Mouse (Mus musculus): ENCODE results near the gene Pi4kb. TPM values are rescaled to one million over a fixed set of nuclear protein-coding genes. Genes with fewer than 3 reads are reported as not detected.
"Not testable (repeated sequence)": the region's sequence is repeated elsewhere in the genome, so short reads cannot be mapped to it uniquely, and the experiment has no call there.

The Pi4kb gene
- total and polyA plus RNA-seq, 3 experiments, result 24.0 to 39.2 (median 30.7) TPM

- no peak overlapping the region for H3K9ac ChIP-seq (ENCODE audit: insufficient read depth, low read depth)
- peaks cover 36 to 64% of the 10 kb centered on the region in 2 experiments for H3K36me3 ChIP-seq (replicated peaks in 1 of 2; ENCODE audit: control insufficient read depth in 1 of 2, insufficient read depth in 1 of 2, low read length in 1 of 2)
- TF ChIP-seq ZKSCAN1 (IDR thresholded peaks at IDR 0.05; ENCODE audit: borderline replicate concordance, low read depth, low read length) (no peak), MXI1 (IDR thresholded peaks at IDR 0.05; ENCODE audit: low read depth, low read length) (no peak), USF1 (IDR thresholded peaks at IDR 0.05; ENCODE audit: low read depth, low read length) (no peak), BHLHE40 (IDR thresholded peaks at IDR 0.05; ENCODE audit: low read depth, low read length) (no peak), KAT2A (IDR thresholded peaks at IDR 0.05; ENCODE audit: insufficient replicate concordance, low read length) (no peak), CTCF (conservative IDR thresholded peaks at IDR 0.05 in 1 of 2, IDR thresholded peaks at IDR 0.05 in 1 of 2; ENCODE audit: low read depth in 2 of 2, low read length in 2 of 2) (no peak)
- H3K4me1 ChIP-seq (ENCODE audit: control insufficient read depth in 1 of 2, insufficient read depth in 2 of 2), result peaks cover 0 to 15% of the 10 kb centered on the region in 2 experiments; a peak in 2 of 4 replicates
- no peak overlapping the region for H3K27ac ChIP-seq (ENCODE audit: insufficient read depth, low read depth)
- H3K79me2 ChIP-seq (replicated peaks; ENCODE audit: control insufficient read depth, extremely low read depth, insufficient read depth, poor library complexity, severe bottlenecking), result no peaks in the 10 kb centered on the region
- no peak overlapping the region for H3K4me3 ChIP-seq (replicated peaks in 1 of 3; ENCODE audit: low read depth in 2 of 3, low read length in 2 of 3, poor library complexity in 1 of 3)
- H3K4me2 ChIP-seq (ENCODE audit: insufficient read depth, low read depth, poor library complexity, severe bottlenecking), result no peak overlapping the region
- no peak for DNase-seq (ENCODE audit: extremely low read depth)
- H3K9me3 ChIP-seq (replicated peaks; ENCODE audit: low read length), result no peaks in the 10 kb centered on the region
- dilution Hi-C loops (cut with MboI; ENCODE audit: extremely low pct_ligation_motif_present, extremely low pct_unique_long_range_greater_than_20kb, low sequenced_read_pairs) (no loop called here), in situ Hi-C loops (cut with MboI; ENCODE audit: low pct_ligation_motif_present, low pct_unique_long_range_greater_than_20kb, low sequenced_read_pairs) (no loop called here)
- H3K27me3 ChIP-seq (replicated peaks), result no peaks in the 10 kb centered on the region
These were observed 54.1 kb downstream of the Pi4kb start for GRCm38 (mm10) chr3:95028603-95029002.

GRCm38 (mm10) chr3:95029291-95029827 is 54.8 kb downstream of the Pi4kb start:
- in situ Hi-C loops (cut with MboI; ENCODE audit: low pct_ligation_motif_present, low pct_unique_long_range_greater_than_20kb, low sequenced_read_pairs); H3K27ac ChIP-seq (ENCODE audit: insufficient read depth, low read depth); H3K4me2 ChIP-seq (ENCODE audit: insufficient read depth, low read depth, poor library complexity, severe bottlenecking); H3K79me2 ChIP-seq (replicated peaks; ENCODE audit: control insufficient read depth, extremely low read depth, insufficient read depth, poor library complexity, severe bottlenecking); H3K27me3 ChIP-seq (replicated peaks); dilution Hi-C loops (cut with MboI; ENCODE audit: extremely low pct_ligation_motif_present, extremely low pct_unique_long_range_greater_than_20kb, low sequenced_read_pairs); DNase-seq (ENCODE audit: extremely low read depth); H3K9me3 ChIP-seq (replicated peaks; ENCODE audit: low read length); H3K4me3 ChIP-seq (replicated peaks in 1 of 3; ENCODE audit: low read depth in 2 of 3, low read length in 2 of 3, poor library complexity in 1 of 3); H3K9ac ChIP-seq (ENCODE audit: insufficient read depth, low read depth): not testable (repeated sequence)
- 0 out of 2 replicates have a peak, but pooled peaks have one; percentile 11 for TF ChIP-seq ZNF384 (IDR thresholded peaks at IDR 0.05; ENCODE audit: low read depth, low read length)
- peak in 1 of 2 experiments; percentile 21; a peak in 1 of 4 replicates for TF ChIP-seq CTCF (conservative IDR thresholded peaks at IDR 0.05 in 1 of 2, IDR thresholded peaks at IDR 0.05 in 1 of 2; ENCODE audit: low read depth in 2 of 2, low read length in 2 of 2)
- Histone ChIP-seq H3K4me1 (ENCODE audit: control insufficient read depth in 1 of 2, insufficient read depth in 2 of 2) (peaks cover 0 to 15% of the 10 kb centered on the region in 2 experiments; a peak in 2 of 4 replicates), H3K36me3 (replicated peaks in 1 of 2; ENCODE audit: control insufficient read depth in 1 of 2, insufficient read depth in 1 of 2, low read length in 1 of 2) (peaks cover 42 to 70% of the 10 kb centered on the region in 2 experiments)

GRCm38 (mm10) chr3:95029953-95030352 is 55.4 kb downstream of the Pi4kb start:
- dilution Hi-C loops (cut with MboI; ENCODE audit: extremely low pct_ligation_motif_present, extremely low pct_unique_long_range_greater_than_20kb, low sequenced_read_pairs) (no loop called here), in situ Hi-C loops (cut with MboI; ENCODE audit: low pct_ligation_motif_present, low pct_unique_long_range_greater_than_20kb, low sequenced_read_pairs) (no loop called here)
- H3K9me3 ChIP-seq (replicated peaks; ENCODE audit: low read length), result no peaks in the 10 kb centered on the region
- no peak overlapping the region for H3K4me3 ChIP-seq (replicated peaks in 1 of 3; ENCODE audit: low read depth in 2 of 3, low read length in 2 of 3, poor library complexity in 1 of 3)
- no peak overlapping the region for H3K9ac ChIP-seq (ENCODE audit: insufficient read depth, low read depth)
- no peak overlapping the region for H3K4me2 ChIP-seq (ENCODE audit: insufficient read depth, low read depth, poor library complexity, severe bottlenecking)
- H3K79me2 ChIP-seq (replicated peaks; ENCODE audit: control insufficient read depth, extremely low read depth, insufficient read depth, poor library complexity, severe bottlenecking), result no peaks in the 10 kb centered on the region
- TF ChIP-seq MAX (IDR thresholded peaks at IDR 0.05; ENCODE audit: low read length), result no peak
- TF ChIP-seq KAT2A (IDR thresholded peaks at IDR 0.05; ENCODE audit: insufficient replicate concordance, low read length), result no peak
- no peak for TF ChIP-seq SMC3 (IDR thresholded peaks at IDR 0.05; ENCODE audit: low read depth, low read length)
- peak in 1 of 2 experiments; percentile 28; a peak in 1 of 4 replicates for TF ChIP-seq CTCF (conservative IDR thresholded peaks at IDR 0.05 in 1 of 2, IDR thresholded peaks at IDR 0.05 in 1 of 2; ENCODE audit: low read depth in 2 of 2, low read length in 2 of 2)
- no peak for DNase-seq (ENCODE audit: extremely low read depth)
- peaks cover 48 to 71% of the 10 kb centered on the region in 2 experiments for H3K36me3 ChIP-seq (replicated peaks in 1 of 2; ENCODE audit: control insufficient read depth in 1 of 2, insufficient read depth in 1 of 2, low read length in 1 of 2)
- peaks cover 0 to 15% of the 10 kb centered on the region in 2 experiments; a peak in 2 of 4 replicates for H3K4me1 ChIP-seq (ENCODE audit: control insufficient read depth in 1 of 2, insufficient read depth in 2 of 2)
- no peak overlapping the region for H3K27ac ChIP-seq (ENCODE audit: insufficient read depth, low read depth)
- no peaks in the 10 kb centered on the region for H3K27me3 ChIP-seq (replicated peaks)

All from CH12.LX (cell line).